Mouse (Mus musculus): Measurements from ENCODE around the gene Pgm5.
"Not testable (repeated sequence)": the region's sequence is repeated elsewhere in the genome, so short reads cannot be mapped to it uniquely, and the experiment has no call there.

Pgm5 gene

GRCm38 (mm10) chr19:24705395-24705794, 156.3 kb downstream of the Pgm5 start:
- DNase-seq (ENCODE audit: low spot score in 2 of 2) = no peak

- no peak for DNase-seq (ENCODE audit: low spot score in 2 of 2)
Measured at GRCm38 (mm10) chr19:24704326-24704725, 157.3 kb downstream of the Pgm5 start.

GRCm38 (mm10) chr19:24703680-24704079, 158.0 kb downstream of the Pgm5 start:
- no peak for DNase-seq (ENCODE audit: low spot score in 2 of 2)

- not testable (repeated sequence) for DNase-seq (ENCODE audit: low spot score in 2 of 2)
Measured at GRCm38 (mm10) chr19:24703168-24703567, 158.5 kb downstream of the Pgm5 start.

DNA sequence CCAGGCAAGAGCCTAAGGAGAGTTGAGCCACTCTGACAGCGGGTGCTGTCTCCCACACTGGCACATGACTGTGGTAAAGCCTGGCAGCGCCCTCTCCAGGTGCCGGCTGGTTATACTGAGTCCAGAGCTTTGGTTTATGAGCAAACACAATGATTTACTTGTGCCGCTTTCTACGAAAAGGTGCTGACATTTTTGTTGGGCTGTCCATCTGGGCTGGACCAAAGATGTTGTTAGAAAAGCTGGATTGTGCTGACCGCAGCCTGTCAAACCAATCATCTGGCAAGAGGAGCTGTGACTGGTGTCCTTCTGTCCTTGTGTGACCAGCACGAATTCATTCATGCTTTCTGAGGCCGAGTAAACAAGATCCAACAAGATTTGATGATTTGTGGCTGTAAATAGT, 159.9 kb downstream of the Pgm5 start:
- no peak for DNase-seq (ENCODE audit: low spot score in 2 of 2)

DNA sequence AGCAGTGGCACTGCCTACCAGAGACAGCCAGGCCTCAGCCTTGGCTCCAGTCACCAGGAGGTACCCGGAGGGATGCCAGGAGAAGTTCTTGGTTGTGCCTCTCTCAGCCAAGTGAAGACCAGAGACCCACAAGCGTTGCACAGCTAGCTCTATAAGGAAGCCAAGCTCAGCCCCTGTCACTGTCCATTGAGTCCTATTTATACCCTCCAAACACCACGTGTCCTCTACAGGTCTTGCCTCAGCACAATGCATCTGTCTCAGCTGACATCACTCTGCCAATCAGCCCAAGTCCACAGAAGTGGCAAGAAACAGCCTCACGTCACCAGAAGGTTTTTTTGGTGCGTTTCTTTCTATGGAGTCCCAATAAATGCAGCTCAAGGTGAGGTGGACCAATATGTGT, 161.0 kb downstream of the Pgm5 start:
- DNase-seq (ENCODE audit: low spot score in 2 of 2) = no peak

DNA sequence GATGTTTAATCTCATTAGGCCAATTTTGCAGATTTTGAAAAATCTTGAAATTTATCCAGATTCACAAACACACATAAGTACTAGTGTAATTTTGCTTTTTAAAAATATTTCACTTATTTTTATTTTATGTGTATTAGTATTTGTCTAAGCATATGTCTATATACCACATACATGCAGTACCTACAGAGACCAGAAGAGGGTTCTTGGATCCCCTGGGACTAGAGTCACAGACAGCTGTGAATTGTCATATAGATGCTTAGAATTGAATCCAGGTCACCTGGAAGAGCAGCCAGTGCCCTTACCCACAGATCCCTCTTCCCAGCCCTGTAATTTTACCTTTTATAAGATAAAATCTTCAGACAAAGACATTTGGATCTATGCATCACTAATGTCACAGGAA, 161.7 kb downstream of the Pgm5 start:
- DNase-seq (ENCODE audit: low spot score in 2 of 2) = no peak

DNA sequence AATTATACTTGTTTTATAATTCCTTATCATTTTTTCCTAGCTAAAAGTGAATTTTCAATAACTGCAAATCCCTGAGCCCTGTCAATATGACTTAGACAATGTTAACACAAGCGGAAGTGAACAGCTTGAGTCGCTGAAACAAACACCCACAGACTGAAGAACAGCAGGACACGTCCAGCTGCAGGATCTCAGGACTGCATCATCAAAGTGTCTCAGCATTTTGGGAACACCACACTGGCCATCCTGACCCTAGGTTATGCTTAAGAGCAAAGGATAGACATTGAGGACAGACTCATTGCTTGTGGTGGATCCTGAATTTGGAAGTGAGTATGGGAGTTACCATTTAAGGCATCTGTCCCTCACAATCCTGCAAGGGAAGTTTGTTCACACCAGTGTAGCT, 162.5 kb downstream of the Pgm5 start:
- no peak for DNase-seq (ENCODE audit: low spot score in 2 of 2)

DNA sequence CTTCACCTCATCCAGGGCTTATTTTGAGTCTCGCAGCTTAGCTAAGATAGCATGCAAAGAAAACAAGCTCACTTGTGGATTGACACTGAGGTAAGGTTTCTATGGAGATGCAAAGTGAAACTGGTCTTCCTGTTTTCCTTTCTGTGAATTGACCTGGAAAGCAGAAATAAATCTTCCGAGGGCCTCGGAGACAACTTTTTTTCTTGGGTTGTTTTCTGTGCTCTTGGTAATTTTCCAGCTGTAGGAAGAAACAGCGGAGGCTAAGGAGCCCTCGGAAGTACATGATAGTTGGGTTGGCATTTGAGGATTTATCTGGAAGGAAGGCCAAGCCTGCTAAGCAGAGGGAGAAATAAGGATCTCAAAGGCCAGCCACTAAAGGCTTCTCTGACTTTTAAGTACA, 163.0 kb downstream of the Pgm5 start:
- DNase-seq (ENCODE audit: low spot score in 2 of 2) = no peak

DNA sequence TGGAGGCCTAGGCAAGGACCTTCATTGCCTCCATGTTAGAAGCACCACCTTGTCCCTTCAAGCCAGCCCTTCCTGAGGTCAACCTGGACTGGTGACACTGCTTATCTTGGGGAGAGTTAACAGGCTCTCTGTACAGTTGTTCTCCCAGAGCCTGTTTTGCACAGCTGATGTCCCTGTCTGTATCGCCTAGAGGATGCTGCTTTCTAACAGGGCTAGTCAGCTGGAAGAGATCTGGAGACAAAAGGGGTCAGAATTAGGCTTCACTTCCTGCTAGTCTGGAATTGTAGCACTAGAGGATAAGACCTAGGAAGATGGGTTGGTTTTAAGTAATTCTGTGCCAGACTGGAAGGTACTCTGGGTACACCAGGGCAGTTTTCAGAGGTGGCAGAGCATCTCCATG, 163.7 kb downstream of the Pgm5 start:
- no peak for DNase-seq (ENCODE audit: low spot score in 2 of 2)

- no peak for DNase-seq (ENCODE audit: low spot score in 2 of 2)
Measured at GRCm38 (mm10) chr19:24692691-24693090, 169.0 kb downstream of the Pgm5 start.

GRCm38 (mm10) chr19:24689531-24689930, 172.1 kb downstream of the Pgm5 start:
- DNase-seq (ENCODE audit: low spot score in 2 of 2) = no peak

GRCm38 (mm10) chr19:24688327-24688726, 173.3 kb downstream of the Pgm5 start:
- no peak for DNase-seq (ENCODE audit: low spot score in 2 of 2)

DNA sequence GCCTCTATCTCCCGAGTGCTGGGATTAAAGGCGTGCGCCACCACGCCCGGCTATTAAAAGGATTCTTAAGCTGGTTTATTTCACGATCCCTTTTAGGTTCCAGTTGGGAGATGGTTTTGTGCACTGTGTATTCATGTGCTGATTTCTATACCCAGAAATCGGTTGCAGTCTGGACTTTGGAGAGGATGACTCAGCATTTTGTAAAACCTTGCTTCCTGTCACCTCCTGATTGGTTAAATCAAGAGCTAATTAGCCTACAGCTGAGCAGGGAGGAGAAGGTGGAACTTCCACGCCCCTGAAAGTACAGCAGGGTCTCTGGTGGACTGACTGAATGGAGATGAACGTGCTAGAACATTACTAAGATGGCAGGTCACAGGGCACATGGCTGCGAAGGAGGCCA, 175.2 kb downstream of the Pgm5 start:
- DNase-seq (ENCODE audit: low spot score in 2 of 2) = no peak

DNA sequence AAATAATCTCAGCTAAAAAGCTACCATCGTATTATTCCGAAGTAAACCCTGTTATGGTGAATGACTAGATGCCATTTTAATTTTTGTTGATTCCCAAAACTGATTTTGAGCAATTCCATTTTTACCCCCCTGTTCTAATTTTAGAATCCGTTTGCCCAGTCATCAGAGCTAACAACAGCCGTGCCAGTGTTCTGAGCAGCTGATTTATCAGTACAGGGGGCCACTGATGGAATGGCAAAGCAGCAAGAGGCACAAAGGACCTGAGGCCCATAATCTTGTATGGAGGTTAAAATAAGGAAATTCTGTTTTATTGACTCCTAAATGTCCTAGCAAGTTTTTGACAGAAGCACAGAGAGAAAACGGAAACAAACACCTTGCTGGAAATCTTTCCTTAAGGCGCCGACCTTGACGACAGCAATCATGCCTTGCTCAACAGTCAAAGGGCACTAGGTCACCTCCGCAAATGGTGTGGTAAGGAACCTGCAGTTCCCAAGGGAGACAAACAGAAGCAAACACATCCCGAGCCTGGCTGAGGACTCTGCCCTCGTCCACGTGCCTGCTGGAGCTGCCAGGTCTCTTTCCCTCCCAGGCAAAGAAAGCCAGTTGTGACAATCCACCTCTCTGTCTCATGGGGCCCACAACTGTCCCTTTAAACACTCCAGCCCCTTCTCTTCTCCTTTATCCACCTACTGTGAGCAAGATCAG, 178.5 kb downstream of the Pgm5 start:
- DNase-seq (ENCODE audit: low spot score in 2 of 2) = no peak

- no peak for DNase-seq (ENCODE audit: low spot score in 2 of 2)
Measured at GRCm38 (mm10) chr19:24677242-24677984, 184.2 kb downstream of the Pgm5 start.

DNA sequence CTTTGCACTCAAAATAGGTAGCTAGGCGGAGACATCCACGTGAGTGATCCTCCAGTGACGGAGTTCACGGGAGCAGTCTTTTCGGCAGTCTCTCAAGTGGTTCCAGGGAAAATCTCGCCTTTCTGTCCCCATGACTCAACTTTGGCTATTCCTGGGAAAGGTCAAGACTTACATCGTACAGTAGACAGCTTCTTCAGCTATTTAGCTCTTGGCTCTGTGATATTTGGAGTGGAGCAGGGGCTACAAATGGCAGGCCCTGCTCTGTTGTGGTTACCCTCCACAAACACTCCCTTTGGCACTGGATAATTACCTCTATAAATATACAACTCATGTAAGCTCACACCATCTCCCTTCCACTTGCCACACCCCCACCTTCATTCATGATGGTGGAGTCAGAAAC, 185.2 kb downstream of the Pgm5 start:
- DNase-seq (ENCODE audit: low spot score in 2 of 2) = no peak

GRCm38 (mm10) chr19:24673762-24674161, 187.9 kb downstream of the Pgm5 start, which contains the start of gene Tmem252:
Gene Tmem252, plus strand, starts transcription at chr19:24674008.
- no peak for DNase-seq (ENCODE audit: low spot score in 2 of 2)

DNA sequence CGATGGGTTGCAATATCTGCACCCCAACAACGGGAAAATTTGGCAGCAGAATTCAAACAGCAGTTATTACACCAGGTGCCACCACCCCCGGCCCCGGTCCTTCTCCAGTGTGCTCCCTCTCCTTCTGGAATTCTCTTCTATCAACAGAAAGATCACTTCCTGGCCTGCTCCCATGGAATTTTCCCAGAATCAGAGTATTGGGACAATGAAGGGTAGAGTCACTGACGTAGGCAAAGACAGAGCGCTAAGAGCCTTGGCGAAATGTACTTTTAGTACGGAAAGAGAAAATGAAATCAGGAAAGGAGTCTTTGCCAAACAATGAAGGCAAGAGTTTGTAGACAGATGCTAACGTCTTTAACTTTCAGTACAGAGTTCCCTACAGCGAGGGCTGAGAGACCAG, 188.3 kb downstream of the Pgm5 start:
- DNase-seq (ENCODE audit: low spot score in 2 of 2) = no peak

DNA sequence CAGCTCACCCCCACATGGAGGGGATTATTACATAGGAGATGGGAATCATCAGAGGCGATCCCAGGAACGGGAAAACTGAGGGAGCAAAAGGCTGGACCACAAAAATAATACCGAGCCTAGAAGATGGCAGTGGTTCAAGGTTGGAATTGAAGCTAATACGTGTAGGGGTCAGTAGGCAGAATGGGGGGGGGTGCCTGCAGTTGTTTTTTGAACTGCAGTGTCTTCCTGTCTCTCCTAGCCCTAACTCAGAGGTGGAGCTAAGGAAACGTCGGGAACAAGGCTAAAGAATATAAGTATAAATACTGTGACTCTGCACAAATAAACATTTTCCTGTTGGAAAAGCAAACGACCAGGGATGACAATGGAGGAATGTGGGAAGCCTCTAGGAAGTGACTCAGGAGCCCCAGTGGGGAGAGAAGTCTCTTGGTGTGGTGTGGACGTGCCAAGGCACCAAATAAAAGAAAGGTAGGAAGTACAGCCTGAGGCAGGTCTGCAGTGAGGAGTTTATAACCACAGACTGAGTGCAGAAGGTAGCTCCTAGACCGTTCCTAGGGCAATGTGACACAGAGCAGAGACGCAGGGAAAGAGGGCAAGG, 189.2 kb downstream of the Pgm5 start:
- DNase-seq (ENCODE audit: low spot score in 2 of 2) = no peak

DNA sequence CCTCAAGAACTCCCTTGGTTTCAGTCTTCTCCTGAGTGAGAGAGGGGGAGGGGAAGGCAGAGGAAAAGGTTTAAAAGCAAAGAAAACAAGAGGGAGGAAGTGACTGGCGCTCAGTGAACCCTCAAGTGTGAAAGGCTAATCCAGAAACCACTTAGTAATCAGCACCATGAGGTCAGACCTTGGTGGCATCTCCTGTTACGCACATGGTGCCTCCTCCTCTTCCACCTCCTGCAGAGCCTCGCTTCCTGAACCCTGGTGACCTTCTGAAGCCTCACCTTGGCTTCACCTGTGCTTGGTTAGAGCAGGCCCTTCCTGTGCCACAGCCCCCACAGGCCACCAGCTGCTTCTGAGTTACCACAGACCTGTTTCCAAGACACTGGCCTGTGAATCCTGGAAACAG, 190.1 kb downstream of the Pgm5 start:
- no peak for DNase-seq (ENCODE audit: low spot score in 2 of 2)

DNA sequence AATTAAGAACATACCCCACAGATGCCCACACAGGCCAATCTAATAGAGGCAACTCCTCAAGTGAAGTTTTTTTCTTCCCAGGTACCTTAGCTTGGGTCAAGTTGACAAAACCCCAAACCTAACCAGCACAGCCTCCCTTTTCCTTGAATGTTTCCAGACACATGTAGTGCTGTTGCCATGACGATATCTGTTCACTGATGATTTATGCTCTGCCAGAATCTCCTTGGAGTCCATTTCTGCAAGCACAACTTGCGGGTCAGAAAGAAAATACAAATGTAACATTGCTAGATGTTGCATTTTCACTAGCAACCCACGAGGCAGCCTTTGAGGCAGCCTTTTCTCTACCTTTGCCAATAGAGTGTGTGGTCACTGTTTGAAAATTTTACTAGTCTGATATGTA, 194.1 kb downstream of the Pgm5 start:
- no peak for DNase-seq (ENCODE audit: low spot score in 2 of 2)

DNA sequence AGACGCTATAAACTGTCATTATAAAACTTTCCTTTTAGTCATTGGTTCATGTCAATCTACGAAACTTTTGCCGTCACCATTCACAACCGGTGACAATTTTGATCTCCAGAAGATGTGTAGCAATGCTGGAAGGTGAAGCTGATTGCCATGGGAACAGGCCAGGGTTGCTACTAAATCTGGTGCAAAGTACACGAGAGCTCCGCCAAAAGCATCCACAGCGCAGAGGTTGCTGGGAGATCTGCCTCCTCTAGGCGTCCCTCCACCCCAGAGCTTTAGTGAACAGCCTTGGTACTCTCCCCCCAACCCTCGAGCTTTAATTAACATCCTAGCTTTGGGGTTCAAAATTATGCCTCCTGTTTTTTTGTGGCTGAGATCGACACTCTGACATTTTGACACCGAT, 195.9 kb downstream of the Pgm5 start:
- no peak for DNase-seq (ENCODE audit: low spot score in 2 of 2)
